Mouse (Mus musculus): ENCODE results near the gene Icam4.

GRCm38 (mm10) chr9:21018600-21018999 lies 10.6 kb upstream of the Icam4 start:
- TF ChIP-seq EP300 (IDR thresholded peaks at IDR 0.05; ENCODE audit: low read length): no peak
- TF ChIP-seq CTCF (conservative IDR thresholded peaks at IDR 0.05 in 1 of 2, IDR thresholded peaks at IDR 0.05 in 1 of 2; ENCODE audit: low read depth in 2 of 2, low read length in 2 of 2): no peak
- TF ChIP-seq MAFK (IDR thresholded peaks at IDR 0.05; ENCODE audit: insufficient replicate concordance, low read length): no peak
- no peak for TF ChIP-seq ELF1 (IDR thresholded peaks at IDR 0.05; ENCODE audit: low read depth, low read length)
- no peak for TF ChIP-seq POLR2A (IDR thresholded peaks at IDR 0.05; ENCODE audit: low read depth, low read length)
- TF ChIP-seq CHD1 (IDR thresholded peaks at IDR 0.05; ENCODE audit: low read depth, low read length): no peak
- TF ChIP-seq CHD2 (IDR thresholded peaks at IDR 0.05; ENCODE audit: low read length): no peak
- TF ChIP-seq ZNF384 (IDR thresholded peaks at IDR 0.05; ENCODE audit: low read depth, low read length): no peak

Data from CH12.LX (cell line).